Mouse (Mus musculus) heart, adult 11 months (tissue): ENCODE measurements around the gene Lrp1.

Experiments used
- DNase-seq: peaks from one replicate; pipeline ENCODE4 v3.0.0; 2022

Gene Lrp1

DNA sequence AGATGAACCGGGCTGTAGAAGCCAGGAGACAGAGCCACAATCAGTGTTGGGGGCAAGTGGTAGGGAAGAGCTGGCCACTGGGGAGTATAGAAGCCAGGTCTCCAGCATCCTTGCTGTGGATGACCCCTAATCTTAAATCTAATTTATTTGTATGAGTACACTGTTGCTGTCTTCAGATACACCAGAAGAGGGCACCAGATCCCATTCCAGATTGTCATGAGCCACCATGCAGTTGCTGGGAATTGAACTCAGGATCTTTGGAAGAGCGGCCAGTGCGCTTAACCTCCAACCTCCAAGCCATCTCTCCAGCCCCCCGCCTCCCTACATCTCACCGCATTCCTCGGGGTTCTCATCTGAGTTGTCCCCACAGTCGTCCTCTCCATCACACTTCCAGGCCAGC lies 74.4 kb downstream of the Lrp1 start:
- DNase-seq, result no peak

DNA sequence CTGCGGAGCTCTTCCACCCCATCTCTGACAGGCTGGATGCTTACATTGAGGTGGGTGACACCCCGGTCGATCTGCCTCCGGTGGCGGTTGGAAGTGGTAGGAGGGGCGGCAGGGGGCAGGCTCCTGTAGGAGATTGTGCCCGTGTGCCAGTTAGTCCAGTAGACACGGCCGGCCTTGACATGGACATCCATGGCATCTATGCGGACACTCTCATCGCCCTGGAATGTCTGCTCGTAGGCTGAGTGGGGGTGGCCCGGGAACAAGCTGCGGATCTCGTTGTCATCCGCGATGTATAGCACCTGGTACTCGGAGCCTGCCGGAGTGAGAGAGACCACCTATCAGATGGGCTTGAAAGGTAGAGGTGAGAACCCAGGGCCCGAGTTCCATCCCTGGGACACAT lies 76.6 kb downstream of the Lrp1 start:
- DNase-seq, result no peak

- DNase-seq, result no peak
These were observed 77.0 kb downstream of the Lrp1 start for GRCm38 (mm10) chr10:127543916-127544315.

GRCm38 (mm10) chr10:127542720-127543119 lies 78.2 kb downstream of the Lrp1 start:
- DNase-seq, result no peak

GRCm38 (mm10) chr10:127542084-127542483 lies 78.9 kb downstream of the Lrp1 start:
- peak; percentile 95 for DNase-seq

- peak; percentile 91 for DNase-seq
These were observed 79.4 kb downstream of the Lrp1 start for GRCm38 (mm10) chr10:127541510-127541909.

- peak; percentile 97 for DNase-seq
These were observed 82.9 kb downstream of the Lrp1 start for GRCm38 (mm10) chr10:127537854-127538583.

- no peak for DNase-seq
These were observed 84.2 kb downstream of the Lrp1 start for GRCm38 (mm10) chr10:127536586-127537314.

DNA sequence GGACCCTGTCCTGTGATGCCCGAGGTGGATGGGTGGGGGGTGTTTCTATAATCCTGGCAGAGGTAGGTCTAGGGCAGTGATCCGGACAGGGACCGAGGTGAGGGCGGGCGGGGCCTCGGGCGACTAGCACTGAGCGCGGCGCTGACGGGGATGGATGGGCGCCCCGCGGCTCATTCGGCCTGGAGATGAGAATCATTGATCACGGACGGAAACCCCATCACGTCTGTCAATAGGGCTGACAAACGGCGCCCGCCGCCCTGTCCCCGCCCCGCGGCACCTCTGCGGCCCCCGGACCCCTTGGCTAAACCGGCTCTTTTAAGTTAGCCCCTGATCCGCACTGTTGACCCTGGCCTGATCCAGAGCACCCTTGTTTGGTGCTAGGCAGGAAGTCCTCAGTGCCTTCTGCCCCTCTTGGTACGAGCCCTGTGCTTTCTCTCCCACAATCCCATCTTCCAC lies 86.0 kb downstream of the Lrp1 start:
- no peak for DNase-seq

DNA sequence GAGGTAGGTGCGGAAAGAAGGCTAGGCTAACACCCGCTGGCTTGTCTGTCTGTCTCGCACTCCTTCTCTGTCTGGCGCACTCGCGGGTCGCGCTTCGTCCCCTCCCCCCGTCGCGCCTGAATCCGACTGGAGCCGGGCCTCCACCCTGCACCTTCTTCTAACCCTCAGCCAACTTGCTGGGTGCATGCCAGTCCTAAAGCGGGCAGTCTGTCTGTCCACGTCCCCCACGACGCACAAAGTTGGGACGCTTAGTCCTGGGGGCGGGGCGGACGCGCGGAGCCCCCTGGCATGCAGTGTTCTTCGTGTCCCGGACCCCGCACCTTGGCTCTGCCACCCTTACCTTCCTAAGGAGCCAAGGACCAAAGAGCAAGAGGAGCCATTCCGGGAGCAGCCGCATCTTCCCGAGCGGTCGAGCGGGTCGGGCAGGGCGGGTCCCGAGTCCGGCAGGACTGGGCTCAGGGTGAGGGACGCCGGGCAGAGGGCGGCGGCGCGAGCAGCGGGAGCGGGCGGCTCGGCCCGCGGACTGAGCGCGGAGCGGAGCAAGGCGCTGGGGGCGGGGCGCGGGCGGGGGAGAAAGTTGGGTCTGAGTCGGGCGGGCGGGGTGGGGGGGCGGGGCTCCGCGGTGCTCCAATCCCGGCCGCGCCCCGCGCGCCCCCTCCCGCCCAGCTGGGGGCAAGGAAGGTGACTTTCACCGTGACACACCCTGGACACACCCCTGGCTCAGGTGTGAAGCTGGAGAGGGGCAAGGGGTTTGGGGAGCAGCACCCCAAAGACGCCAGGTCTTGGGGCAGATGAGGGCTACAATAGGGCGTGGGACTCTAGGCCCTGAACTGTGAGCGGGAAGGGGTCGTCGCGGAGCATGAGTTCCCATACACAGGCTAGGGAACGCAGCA lies 86.7 kb downstream of the Lrp1 start, which contains the start of gene Nxph4:
Nxph4 (minus strand) TSS at position 524 of the 893 bp plus-strand sequence.
- no peak for DNase-seq

DNA sequence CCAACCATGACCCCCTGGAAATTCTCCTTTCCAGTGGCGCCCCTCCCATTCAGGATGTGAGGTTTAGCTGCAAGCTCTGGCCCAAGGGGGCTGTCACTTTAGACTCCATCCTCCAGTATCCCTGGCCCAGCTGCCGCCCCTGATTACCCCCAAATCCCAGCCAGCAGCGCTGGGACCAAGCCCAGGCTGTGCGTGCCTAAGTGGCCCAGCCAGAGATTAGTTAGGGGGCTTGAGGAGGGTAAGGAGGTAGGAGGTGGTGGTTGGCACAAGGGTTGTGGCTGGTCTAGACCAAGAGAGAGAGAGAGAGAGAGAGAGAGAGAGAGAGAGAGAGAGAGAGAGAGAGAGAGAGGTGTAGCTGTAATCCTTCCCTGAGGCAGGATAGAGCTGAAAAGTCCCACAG lies 89.4 kb downstream of the Lrp1 start:
- DNase-seq, result no peak

GRCm38 (mm10) chr10:127530945-127531344 lies 90.0 kb downstream of the Lrp1 start:
- DNase-seq, result no peak

GRCm38 (mm10) chr10:127527481-127527880 lies 93.5 kb downstream of the Lrp1 start:
- DNase-seq, result no peak

GRCm38 (mm10) chr10:127526681-127527080 lies 94.3 kb downstream of the Lrp1 start:
- no peak for DNase-seq

GRCm38 (mm10) chr10:127526048-127526447 lies 94.9 kb downstream of the Lrp1 start:
- DNase-seq, result no peak

DNA sequence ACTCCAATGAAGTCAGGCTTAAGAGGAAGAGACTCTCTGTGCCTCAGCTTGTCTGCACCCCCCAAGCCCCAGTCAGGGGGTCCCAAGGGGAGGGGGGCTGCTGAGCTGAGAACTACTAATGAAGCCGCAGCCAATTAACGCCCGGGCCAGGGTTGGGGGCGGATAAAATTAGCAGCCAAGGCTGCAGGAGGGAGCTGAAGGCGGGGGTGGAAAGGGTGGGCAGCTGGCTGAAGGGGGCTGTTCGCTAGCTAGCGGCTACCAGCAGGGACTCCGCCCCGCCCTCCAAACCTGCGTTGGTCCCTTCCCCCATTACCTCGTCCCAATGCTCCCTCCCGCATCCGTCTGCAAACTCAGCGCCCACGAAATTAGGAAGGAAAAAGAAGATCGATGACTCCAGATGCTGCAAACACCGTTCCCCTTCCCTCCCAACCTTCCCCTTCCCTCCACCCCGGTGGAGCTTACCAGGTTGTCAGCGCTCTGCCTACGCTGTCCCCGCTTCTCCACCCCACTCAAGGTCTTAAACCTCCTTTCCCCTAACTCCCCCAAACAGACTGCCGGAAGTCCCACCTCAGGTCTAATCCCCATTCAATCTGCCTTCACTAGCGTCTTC lies 96.2 kb downstream of the Lrp1 start:
- no peak for DNase-seq

DNA sequence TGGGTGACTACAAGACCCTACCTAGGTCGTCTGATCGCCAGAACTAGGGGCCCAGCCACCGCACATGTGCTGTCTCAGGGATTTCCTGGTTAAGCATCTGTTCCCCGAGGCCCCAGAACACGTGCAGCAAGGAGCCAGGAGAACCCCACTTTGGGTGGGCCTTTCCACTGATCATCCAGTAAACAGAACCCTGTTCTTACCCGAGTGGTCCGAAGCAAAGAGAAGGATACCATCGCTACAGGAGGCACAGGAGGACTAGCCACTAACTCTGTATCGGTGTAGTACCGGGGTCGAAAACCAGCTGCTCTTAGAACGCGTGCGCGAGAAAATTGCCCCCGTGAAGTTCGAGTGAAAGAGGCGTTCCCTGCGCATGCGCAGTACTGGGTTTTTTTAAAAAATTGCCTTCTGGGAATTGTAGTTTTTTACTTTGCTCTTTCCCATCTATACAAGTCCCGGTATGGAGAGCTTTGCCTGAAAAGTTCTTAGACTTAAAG lies 98.8 kb downstream of the Lrp1 start, which contains the start of gene Shmt2:
Shmt2 (minus strand) TSS at position 357 of the 494 bp plus-strand sequence.
- peak; percentile 98 for DNase-seq

- DNase-seq, result no peak
These were observed 99.3 kb downstream of the Lrp1 start for GRCm38 (mm10) chr10:127521611-127522080.

GRCm38 (mm10) chr10:127520714-127521357 lies 100.1 kb downstream of the Lrp1 start:
- peak; percentile 86 for DNase-seq

- peak; percentile 91 for DNase-seq
These were observed 100.8 kb downstream of the Lrp1 start for GRCm38 (mm10) chr10:127519903-127520713.
